Mouse (Mus musculus) intestine, embryonic 16.5 days (tissue): Measurements from ENCODE around the gene Opalin. TPM values are rescaled to one million over a fixed set of nuclear protein-coding genes. Genes with fewer than 3 reads are reported as not detected.

Experiments used
- ATAC-seq: fragments of 200-750 bp; cut with Nextera tagmentation; 2 replicates; pipeline ENCODE4 v1.8.0; 2017; ENCODE audit warnings: moderate TSS enrichment, moderate library complexity
- H3K27ac ChIP-seq: fragments of 300-500 bp; sonication (generic); 2 replicates; pipeline ENCODE4 v1.5.1; 2014; ENCODE audit warnings: mild to moderate bottlenecking, low read length
- H3K27me3 ChIP-seq: fragments of 300-500 bp; sonication (generic); replicated peaks from 2 replicates; pipeline ENCODE4 v1.6.1; 2014; ENCODE audit warnings: low read length, control low read depth, mixed read lengths; ENCODE audit not compliant: control insufficient read depth, insufficient read depth
- H3K36me3 ChIP-seq: fragments of 300-500 bp; sonication (generic); 2 replicates; pipeline ENCODE4 v1.6.1; 2014; ENCODE audit warnings: low read length, control low read depth; ENCODE audit not compliant: control insufficient read depth, insufficient read depth
- H3K4me1 ChIP-seq: fragments of 300-500 bp; sonication (generic); 2 replicates; pipeline ENCODE4 v1.6.1; 2014; ENCODE audit warnings: low read length, control low read depth, mixed read lengths; ENCODE audit not compliant: control insufficient read depth, insufficient read depth
- H3K4me2 ChIP-seq: fragments of 300-500 bp; sonication (generic); 2 replicates; pipeline ENCODE4 v1.6.1; 2014; ENCODE audit warnings: low read depth, low read length, control low read depth
- H3K4me3 ChIP-seq: fragments of 300-500 bp; sonication (generic); 2 replicates; pipeline ENCODE4 v1.5.1; 2014; ENCODE audit warnings: mild to moderate bottlenecking, low read length
- H3K9ac ChIP-seq: fragments of 300-500 bp; sonication (generic); 2 replicates; pipeline ENCODE4 v1.6.1; 2014; ENCODE audit warnings: low read depth, low read length
- H3K9me3 ChIP-seq: fragments of 300-500 bp; sonication (generic); 2 replicates; pipeline ENCODE4 v1.6.1; 2016; ENCODE audit warnings: low read length, control low read depth; ENCODE audit not compliant: control insufficient read depth
- WGBS: fragments of 180-500 bp; shearing (Covaris S2); extraction: QIAGEN DNeasy Blood & Tissue Kit; methylation state at CpG from one replicate; pipeline ENCODE4 v1.1.7; 2014; 5-methylcytosine and 5-hydroxymethylcytosine counted together
- polyA plus RNA-seq: library from polyadenylated mRNA; unstranded; fragments of >200 nt; fragmentation: Nextera tagmentation; extraction: Ambion mirVana; gene quantifications from 2 replicates; pipeline ENCODE4 v1.2.1, GENCODE M21; 2015

The Opalin gene
- polyA plus RNA-seq, 1 experiment from 2014 or later, result not detected

GRCm38 (mm10) chr19:41029219-41029618, 47.7 kb downstream of the Opalin start, which contains the start of gene Dntt:
Gene Dntt (plus strand): TSS chr19:41029275.
- no peak within 1 kb of the TSS for H3K9ac ChIP-seq
- no peaks in the 10 kb centered on the region for H3K9me3 ChIP-seq
- H3K36me3 ChIP-seq, result no peaks in the 10 kb centered on the region
- H3K4me2 ChIP-seq, result no peak within 1 kb of the TSS
- H3K4me1 ChIP-seq, result no peaks in the 10 kb centered on the region
- 88% methylated on average over 6 of the region's 6 CpGs for WGBS
- no peaks in the 10 kb centered on the region for H3K27me3 ChIP-seq
- no peak within 1 kb of the TSS for H3K27ac ChIP-seq
- ATAC-seq, result no peak
- H3K4me3 ChIP-seq, result no peak within 1 kb of the TSS

DNA sequence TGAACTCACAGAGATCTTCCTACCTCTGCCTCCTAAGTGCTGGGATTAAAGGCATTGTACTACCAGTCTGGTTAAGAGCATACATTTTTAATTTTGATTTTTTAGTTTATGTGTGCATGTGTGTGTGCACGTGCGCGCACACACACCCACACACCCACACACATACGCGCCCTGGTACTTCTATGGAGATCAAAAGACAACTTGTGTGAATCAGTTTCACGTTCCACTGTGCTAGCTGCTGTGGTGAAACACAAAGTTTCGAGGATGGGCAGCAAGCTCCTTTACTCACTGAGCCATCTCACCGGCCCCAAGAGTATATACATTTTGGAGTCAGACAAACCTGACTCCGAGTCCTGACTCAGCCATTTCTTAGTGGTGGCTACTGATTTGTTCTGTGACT, 49.3 kb downstream of the Opalin start:
- Histone ChIP-seq H3K36me3 (no peaks in the 10 kb centered on the region), H3K9me3 (no peaks in the 10 kb centered on the region), H3K27ac (no peak overlapping the region), H3K27me3 (no peaks in the 10 kb centered on the region), H3K4me3 (no peak overlapping the region), H3K4me1 (no peaks in the 10 kb centered on the region), H3K9ac (no peak overlapping the region), H3K4me2 (no peak overlapping the region)
- no peak for ATAC-seq
- WGBS, result 92% methylated on average over 9 of the region's 9 CpGs

- Histone ChIP-seq H3K4me2 (no peak overlapping the region), H3K27me3 (no peaks in the 10 kb centered on the region), H3K4me3 (no peak overlapping the region), H3K27ac (no peak overlapping the region), H3K36me3 (no peaks in the 10 kb centered on the region), H3K9me3 (no peaks in the 10 kb centered on the region), H3K9ac (no peak overlapping the region), H3K4me1 (no peaks in the 10 kb centered on the region)
- no peak for ATAC-seq
- WGBS, result 88% methylated on average over 5 of the region's 5 CpGs
Measured at GRCm38 (mm10) chr19:41027024-41027423, 49.9 kb downstream of the Opalin start.

- Histone ChIP-seq H3K36me3 (no peaks in the 10 kb centered on the region), H3K4me1 (no peaks in the 10 kb centered on the region), H3K9ac (no peak overlapping the region), H3K27ac (no peak overlapping the region), H3K4me2 (no peak overlapping the region), H3K4me3 (no peak overlapping the region), H3K9me3 (no peaks in the 10 kb centered on the region), H3K27me3 (no peaks in the 10 kb centered on the region)
- no peak for ATAC-seq
- 81% methylated on average over 8 of the region's 8 CpGs for WGBS
Measured at GRCm38 (mm10) chr19:41026551-41026950, 50.4 kb downstream of the Opalin start.

DNA sequence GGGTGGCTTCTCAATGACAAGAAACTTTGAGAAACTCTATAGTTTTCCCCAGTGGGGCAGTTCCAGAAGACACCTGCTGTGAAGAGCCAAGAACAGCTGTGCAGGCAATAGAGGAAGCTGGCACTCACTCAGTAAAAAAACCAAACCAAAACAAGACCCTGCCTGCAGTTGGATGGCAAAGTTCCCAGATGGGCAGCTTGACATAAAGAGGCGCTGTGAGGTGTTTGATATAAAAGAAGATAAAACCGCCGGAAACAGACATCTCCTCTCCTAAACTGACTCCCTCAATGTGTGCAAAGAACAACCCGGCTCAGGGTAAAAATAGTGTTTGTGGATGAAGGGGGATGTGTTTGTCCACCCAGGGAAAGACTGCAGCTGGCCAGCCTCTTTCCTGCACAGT, 54.7 kb downstream of the Opalin start:
- H3K4me1 ChIP-seq, result no peaks in the 10 kb centered on the region
- 81% methylated on average over 4 of the region's 4 CpGs for WGBS
- no peaks in the 10 kb centered on the region for H3K9me3 ChIP-seq
- no peak for ATAC-seq
- H3K4me2 ChIP-seq, result no peak overlapping the region
- H3K27me3 ChIP-seq, result no peaks in the 10 kb centered on the region
- H3K27ac ChIP-seq, result no peak overlapping the region
- no peak overlapping the region for H3K4me3 ChIP-seq
- H3K9ac ChIP-seq, result no peak overlapping the region
- H3K36me3 ChIP-seq, result no peaks in the 10 kb centered on the region

- H3K9me3 ChIP-seq, result no peaks in the 10 kb centered on the region
- no peaks in the 10 kb centered on the region for H3K36me3 ChIP-seq
- H3K9ac ChIP-seq, result no peak overlapping the region
- H3K27me3 ChIP-seq, result no peaks in the 10 kb centered on the region
- 57% methylated on average over 3 of the region's 3 CpGs for WGBS
- H3K27ac ChIP-seq, result no peak overlapping the region
- 0 out of 2 replicates have a peak, but pooled peaks cover 3% of the 10 kb centered on the region for H3K4me1 ChIP-seq
- no peak for ATAC-seq
- H3K4me2 ChIP-seq, result no peak overlapping the region
- H3K4me3 ChIP-seq, result no peak overlapping the region
Measured at GRCm38 (mm10) chr19:41020537-41020936, 56.4 kb downstream of the Opalin start.

GRCm38 (mm10) chr19:41019164-41019675, 57.7 kb downstream of the Opalin start:
- Histone ChIP-seq H3K9ac (no peak overlapping the region), H3K4me2 (no peak overlapping the region), H3K27me3 (no peaks in the 10 kb centered on the region), H3K9me3 (no peaks in the 10 kb centered on the region), H3K4me3 (no peak overlapping the region), H3K36me3 (no peaks in the 10 kb centered on the region), H3K27ac (no peak overlapping the region), H3K4me1 (0 out of 2 replicates have a peak, but pooled peaks cover 3% of the 10 kb centered on the region)
- ATAC-seq, result no peak
- 70% methylated on average over 5 of the region's 5 CpGs for WGBS

DNA sequence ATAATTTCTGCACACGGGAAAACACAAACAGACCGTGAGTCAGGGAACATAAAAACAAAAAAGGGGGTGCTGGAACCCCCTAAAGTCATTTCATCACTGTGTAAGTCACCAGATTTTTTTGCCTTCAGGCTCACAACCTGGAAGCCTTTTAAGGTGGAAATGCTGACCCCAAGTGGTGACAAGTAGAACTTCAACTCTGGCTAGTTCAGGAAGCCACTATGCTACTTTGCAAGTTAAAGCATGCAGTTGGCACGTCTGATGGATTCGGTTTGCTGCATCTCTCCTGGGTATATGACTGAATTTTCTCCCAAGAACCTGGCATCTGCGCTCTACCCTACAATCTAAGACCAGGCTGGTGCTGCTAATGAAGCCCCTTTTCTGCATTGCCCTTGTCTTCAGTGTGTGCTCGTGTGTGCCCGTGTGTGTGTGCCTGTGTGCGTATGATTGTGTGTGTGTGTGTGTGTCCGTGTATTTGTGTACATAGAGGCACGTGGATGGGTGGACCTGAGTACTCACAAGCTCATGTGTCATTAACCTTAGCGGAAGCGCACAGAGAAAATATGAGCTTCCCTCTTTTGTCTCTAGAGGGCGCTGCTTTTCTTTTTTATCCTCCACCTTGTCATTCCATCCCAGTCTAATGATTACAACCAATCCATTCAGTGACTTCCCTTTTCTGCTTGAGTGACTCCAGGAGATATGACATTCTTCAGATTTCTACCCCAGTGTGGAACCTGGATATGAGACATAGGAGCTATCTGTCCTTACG, 60.8 kb downstream of the Opalin start:
- Histone ChIP-seq H3K36me3 (no peaks in the 10 kb centered on the region), H3K9me3 (no peaks in the 10 kb centered on the region), H3K4me1 (peaks cover 14% of the 10 kb centered on the region; the same call in 1 of the 2 replicates), H3K27me3 (no peaks in the 10 kb centered on the region), H3K9ac (peak overlapping the region; percentile 55; the same call in 1 of the 2 replicates), H3K27ac (no peak overlapping the region), H3K4me3 (peak overlapping the region; percentile 27), H3K4me2 (peak overlapping the region; percentile 55)
- ATAC-seq, result peak; percentile 46; the same call in 1 of the 2 replicates
- 17% methylated on average over 14 of the region's 14 CpGs for WGBS

DNA sequence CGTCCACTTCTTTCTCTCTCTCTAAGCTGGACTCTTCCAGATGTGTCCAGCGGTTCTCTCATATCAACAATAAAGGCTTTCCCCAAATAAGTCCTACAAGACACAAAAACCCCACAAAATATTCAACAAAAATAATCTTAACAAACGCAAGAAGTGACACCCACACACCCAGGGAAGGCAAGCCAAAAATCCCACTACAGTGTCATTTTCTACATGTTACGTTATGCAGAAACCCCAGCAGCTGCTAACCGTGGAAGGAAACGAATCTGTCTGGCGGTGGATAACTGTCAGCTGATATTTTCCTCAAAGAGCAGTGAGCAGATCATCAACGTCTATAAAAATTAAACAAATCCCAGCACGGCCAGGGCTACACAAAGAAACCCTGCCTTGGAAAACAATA, 62.9 kb downstream of the Opalin start:
- H3K27me3 ChIP-seq, result no peaks in the 10 kb centered on the region
- H3K9me3 ChIP-seq, result no peaks in the 10 kb centered on the region
- no peak overlapping the region for H3K4me3 ChIP-seq
- no peak for ATAC-seq
- H3K36me3 ChIP-seq, result no peaks in the 10 kb centered on the region
- H3K9ac ChIP-seq, result no peak overlapping the region
- no peak overlapping the region for H3K27ac ChIP-seq
- WGBS, result 20% methylated on average over 9 of the region's 9 CpGs
- H3K4me1 ChIP-seq, result peaks cover 14% of the 10 kb centered on the region; the same call in 1 of the 2 replicates
- no peak overlapping the region for H3K4me2 ChIP-seq
